Mouse (Mus musculus): ENCODE measurements around the gene Tuba3b.

The Tuba3b gene

DNA sequence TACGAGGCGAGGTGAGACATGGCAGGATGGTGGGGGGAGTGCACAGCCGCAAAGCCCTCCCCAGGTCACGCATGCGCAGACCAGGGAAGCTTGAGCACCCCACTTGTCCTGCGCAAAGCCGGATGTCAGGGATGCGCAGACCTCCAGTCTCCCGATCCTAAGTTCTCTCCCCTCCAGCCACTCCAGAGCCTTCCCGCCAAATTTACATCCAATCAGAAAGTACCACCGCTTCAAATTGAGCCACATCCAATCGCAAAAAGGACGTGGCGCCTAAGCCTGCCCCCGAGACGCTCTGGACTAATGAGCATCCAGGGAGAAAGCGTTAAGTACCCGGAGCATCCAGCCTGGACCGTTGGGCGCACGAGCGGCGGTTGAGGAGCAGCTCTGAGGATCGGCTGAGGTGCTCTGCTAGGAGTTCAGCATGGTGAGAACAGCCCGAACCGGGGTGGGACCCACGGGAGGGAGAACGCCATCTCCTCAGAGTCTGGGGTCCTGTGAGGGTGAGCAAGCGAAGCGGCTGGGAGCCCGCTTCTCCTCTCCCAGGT lies at the start of gene Tuba3b:
Gene Tuba3b, plus strand, starts transcription at position 92 of the 545 bp plus-strand sequence.
- Histone ChIP-seq H3K4me3 (replicated peaks; ENCODE audit: low read length) (no peak within 1 kb of the TSS), H3K27me3 (ENCODE audit: insufficient read depth, low read length) (peaks cover 49% of the 10 kb centered on the region), H3K9me3 (ENCODE audit: low read length) (peaks cover 12% of the 10 kb centered on the region), H3K36me3 (ENCODE audit: insufficient read depth, low read length) (no peaks in the 10 kb centered on the region), H3K4me1 (replicated peaks; ENCODE audit: low read depth, low read length) (no peaks in the 10 kb centered on the region; the same call in 1 of the 2 replicates)
- TF ChIP-seq NANOG (IDR thresholded peaks at IDR 0.05; ENCODE audit: borderline replicate concordance, low read length) (no peak), CTCF (conservative IDR thresholded peaks at IDR 0.05; ENCODE audit: low read length) (no peak), POU5F1 (IDR thresholded peaks at IDR 0.05; ENCODE audit: borderline replicate concordance, low read length) (no peak)

DNA sequence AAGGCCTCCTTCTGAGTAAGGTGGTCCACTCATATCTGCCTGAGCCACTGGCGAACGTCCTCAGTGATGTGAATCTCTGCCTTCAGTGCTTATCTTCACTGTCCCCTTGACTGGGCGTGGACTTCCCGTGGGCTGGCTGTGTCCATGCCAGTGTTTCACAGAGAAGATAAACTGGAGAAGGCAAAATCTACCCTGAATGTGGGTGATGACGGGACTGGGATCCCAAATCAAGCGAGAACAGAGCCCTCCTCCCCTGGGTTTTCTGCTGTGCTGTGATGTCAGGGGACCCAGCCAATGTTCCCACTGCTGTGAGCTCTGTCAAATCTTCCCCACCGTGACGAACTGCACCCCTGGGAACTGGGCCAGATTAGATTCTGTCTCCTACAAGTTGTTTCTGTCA lies 48.3 kb upstream of the Tuba3b start:
- no peak overlapping the region for H3K4me3 ChIP-seq (replicated peaks; ENCODE audit: low read length)
- H3K9me3 ChIP-seq (ENCODE audit: low read length), result no peaks in the 10 kb centered on the region
- no peaks in the 10 kb centered on the region for H3K4me1 ChIP-seq (replicated peaks; ENCODE audit: low read depth, low read length)
- TF ChIP-seq CTCF (conservative IDR thresholded peaks at IDR 0.05; ENCODE audit: low read length), result no peak
- no peak for TF ChIP-seq NANOG (IDR thresholded peaks at IDR 0.05; ENCODE audit: borderline replicate concordance, low read length)
- TF ChIP-seq POU5F1 (IDR thresholded peaks at IDR 0.05; ENCODE audit: borderline replicate concordance, low read length), result no peak
- H3K27me3 ChIP-seq (ENCODE audit: insufficient read depth, low read length), result no peaks in the 10 kb centered on the region
- H3K36me3 ChIP-seq (ENCODE audit: insufficient read depth, low read length), result no peaks in the 10 kb centered on the region

DNA sequence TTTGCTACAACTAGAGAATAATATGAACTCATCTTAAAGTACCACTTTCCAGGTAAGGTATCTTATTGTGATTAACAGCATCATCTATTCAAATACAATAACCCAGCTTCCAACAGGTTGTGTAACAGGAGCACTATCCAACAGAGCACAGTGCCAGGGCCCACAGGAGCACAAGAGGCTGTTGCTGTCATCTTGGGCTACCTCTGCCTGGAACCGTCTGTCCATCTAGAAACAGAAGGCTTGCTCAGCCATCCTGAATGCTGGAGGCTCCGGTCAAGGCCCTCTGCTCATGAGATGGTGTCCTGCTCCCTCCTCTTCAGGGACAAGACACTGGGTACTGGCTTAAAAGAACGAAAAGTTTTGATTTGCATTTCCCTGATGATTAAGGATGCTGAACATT lies 47.7 kb upstream of the Tuba3b start:
- Histone ChIP-seq H3K9me3 (ENCODE audit: low read length) (no peaks in the 10 kb centered on the region), H3K27me3 (ENCODE audit: insufficient read depth, low read length) (no peaks in the 10 kb centered on the region), H3K4me1 (replicated peaks; ENCODE audit: low read depth, low read length) (no peaks in the 10 kb centered on the region), H3K4me3 (replicated peaks; ENCODE audit: low read length) (no peak overlapping the region), H3K36me3 (ENCODE audit: insufficient read depth, low read length) (no peaks in the 10 kb centered on the region)
- TF ChIP-seq POU5F1 (IDR thresholded peaks at IDR 0.05; ENCODE audit: borderline replicate concordance, low read length), result no peak
- TF ChIP-seq CTCF (conservative IDR thresholded peaks at IDR 0.05; ENCODE audit: low read length), result no peak
- TF ChIP-seq NANOG (IDR thresholded peaks at IDR 0.05; ENCODE audit: borderline replicate concordance, low read length), result no peak

DNA sequence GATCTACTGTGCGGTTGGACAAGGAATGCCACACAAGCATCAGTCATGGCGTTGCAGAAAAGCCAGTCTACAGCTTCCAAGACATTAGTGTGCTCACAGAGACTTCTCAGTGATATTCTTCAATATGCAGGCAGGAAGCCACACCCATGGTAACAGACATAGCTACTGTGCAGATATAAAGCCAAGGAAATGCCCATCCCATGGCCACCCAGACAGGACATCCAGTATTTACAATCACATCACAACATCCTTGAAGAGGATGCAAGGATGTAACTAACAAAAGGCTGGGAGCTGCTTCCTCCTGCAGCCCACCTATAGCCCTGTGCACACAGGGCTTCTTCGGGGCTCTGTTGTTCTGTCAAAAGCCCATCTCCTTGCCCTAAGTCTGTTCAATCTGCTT lies 46.9 kb upstream of the Tuba3b start:
- Histone ChIP-seq H3K9me3 (ENCODE audit: low read length) (no peaks in the 10 kb centered on the region), H3K4me3 (replicated peaks; ENCODE audit: low read length) (no peak overlapping the region), H3K4me1 (replicated peaks; ENCODE audit: low read depth, low read length) (no peaks in the 10 kb centered on the region), H3K27me3 (ENCODE audit: insufficient read depth, low read length) (no peaks in the 10 kb centered on the region), H3K36me3 (ENCODE audit: insufficient read depth, low read length) (no peaks in the 10 kb centered on the region)
- no peak for TF ChIP-seq NANOG (IDR thresholded peaks at IDR 0.05; ENCODE audit: borderline replicate concordance, low read length)
- no peak for TF ChIP-seq CTCF (conservative IDR thresholded peaks at IDR 0.05; ENCODE audit: low read length)
- no peak for TF ChIP-seq POU5F1 (IDR thresholded peaks at IDR 0.05; ENCODE audit: borderline replicate concordance, low read length)

DNA sequence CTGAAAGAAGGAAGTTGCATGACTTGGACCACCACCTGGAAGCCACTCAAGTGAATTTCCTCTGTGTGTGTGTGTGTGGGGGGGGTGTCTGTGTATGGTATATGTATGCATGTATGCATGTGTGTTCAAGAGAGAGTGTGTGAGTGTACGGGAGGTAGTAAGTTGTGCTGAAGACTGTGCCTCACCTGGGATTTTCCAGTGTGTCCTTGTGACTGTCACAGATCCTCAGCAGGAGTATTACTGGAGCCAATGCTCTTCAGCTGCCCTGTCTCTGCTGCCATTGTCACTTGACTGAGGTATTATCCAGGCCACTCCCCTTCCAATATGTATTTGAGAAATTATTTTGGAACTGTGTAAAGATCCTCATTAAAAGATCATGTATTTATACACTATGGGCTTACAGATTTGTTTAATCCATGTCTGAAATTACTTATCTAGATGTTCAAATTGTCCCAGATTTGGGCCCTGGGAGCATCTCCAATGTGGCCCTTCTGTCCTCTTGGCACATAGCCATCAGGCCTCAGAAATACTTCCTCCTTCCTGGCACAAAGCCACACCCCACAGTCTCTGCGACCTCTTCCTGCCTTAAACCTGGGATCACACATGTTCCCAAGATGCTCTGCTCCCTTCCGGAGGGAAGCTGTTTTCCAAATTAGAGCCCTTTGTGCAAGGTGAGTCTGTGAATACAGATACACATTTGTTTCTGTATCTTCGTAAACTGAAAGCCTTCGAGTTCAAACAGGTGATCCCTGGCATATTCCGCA lies 42.1 kb upstream of the Tuba3b start:
- no peak overlapping the region for H3K4me3 ChIP-seq (replicated peaks; ENCODE audit: low read length)
- H3K27me3 ChIP-seq (ENCODE audit: insufficient read depth, low read length), result no peaks in the 10 kb centered on the region; the same call in 1 of the 2 replicates
- no peaks in the 10 kb centered on the region for H3K4me1 ChIP-seq (replicated peaks; ENCODE audit: low read depth, low read length)
- H3K9me3 ChIP-seq (ENCODE audit: low read length), result no peaks in the 10 kb centered on the region
- TF ChIP-seq NANOG (IDR thresholded peaks at IDR 0.05; ENCODE audit: borderline replicate concordance, low read length) (no peak), POU5F1 (IDR thresholded peaks at IDR 0.05; ENCODE audit: borderline replicate concordance, low read length) (no peak), CTCF (conservative IDR thresholded peaks at IDR 0.05; ENCODE audit: low read length) (no peak)
- H3K36me3 ChIP-seq (ENCODE audit: insufficient read depth, low read length), result no peaks in the 10 kb centered on the region

DNA sequence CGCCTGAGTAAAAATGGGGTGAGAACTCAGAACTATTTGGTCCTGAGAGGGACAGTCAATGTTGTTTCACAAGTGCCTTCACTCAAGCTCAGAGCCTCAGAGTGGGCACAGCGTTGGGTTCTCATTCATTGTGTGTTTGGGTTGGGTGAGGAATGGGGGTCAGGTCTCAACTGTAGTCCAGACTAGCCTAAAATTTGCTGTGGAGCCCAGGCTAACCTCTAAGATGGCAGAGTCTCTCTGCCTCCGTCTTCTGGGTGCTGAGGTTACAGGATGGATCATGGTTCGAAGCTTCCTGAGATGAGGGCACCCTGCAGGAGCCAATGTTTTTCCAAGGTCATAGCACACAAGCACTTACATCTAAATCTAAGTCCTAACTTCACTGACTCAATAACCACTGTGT lies 38.8 kb upstream of the Tuba3b start:
- Histone ChIP-seq H3K36me3 (ENCODE audit: insufficient read depth, low read length) (no peaks in the 10 kb centered on the region), H3K9me3 (ENCODE audit: low read length) (no peaks in the 10 kb centered on the region), H3K4me3 (replicated peaks; ENCODE audit: low read length) (no peak overlapping the region), H3K27me3 (ENCODE audit: insufficient read depth, low read length) (peaks cover 3% of the 10 kb centered on the region; the same call in 1 of the 2 replicates), H3K4me1 (replicated peaks; ENCODE audit: low read depth, low read length) (no peaks in the 10 kb centered on the region)
- TF ChIP-seq NANOG (IDR thresholded peaks at IDR 0.05; ENCODE audit: borderline replicate concordance, low read length) (no peak), CTCF (conservative IDR thresholded peaks at IDR 0.05; ENCODE audit: low read length) (no peak), POU5F1 (IDR thresholded peaks at IDR 0.05; ENCODE audit: borderline replicate concordance, low read length) (no peak)

DNA sequence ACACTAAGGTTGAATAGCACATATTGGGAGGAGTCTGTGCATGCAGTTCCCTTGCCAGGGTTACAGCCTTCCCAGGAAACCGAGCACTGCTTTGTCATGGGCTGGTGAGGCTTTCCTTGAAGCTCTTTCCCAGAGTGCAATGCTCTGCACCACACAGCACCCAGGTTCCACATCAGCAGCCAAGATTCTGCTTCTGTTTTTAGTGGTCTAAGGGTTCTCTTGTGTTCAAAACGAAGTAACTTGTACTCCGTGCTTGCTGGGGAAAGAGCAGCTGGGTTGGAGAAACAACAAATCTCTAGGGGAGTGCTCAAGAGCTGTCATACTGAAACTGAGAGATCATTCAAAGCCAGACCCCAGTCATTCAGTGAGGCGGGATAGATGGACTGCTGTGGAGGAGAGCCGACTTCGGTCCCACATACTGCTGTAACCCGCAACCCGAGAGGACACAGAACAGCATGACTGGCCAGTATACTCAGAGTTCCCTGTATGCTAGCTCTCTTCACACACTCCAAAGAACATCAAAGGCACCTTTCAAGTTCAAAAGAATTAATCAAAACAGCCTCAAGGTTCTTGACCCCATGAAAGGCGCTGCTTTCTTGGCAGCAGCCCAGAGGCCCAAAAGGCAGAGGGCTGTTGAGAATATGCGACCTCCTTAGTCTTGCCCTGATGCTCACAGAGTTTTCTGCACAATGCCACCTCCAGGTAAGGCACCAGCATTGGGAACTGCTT lies 36.9 kb upstream of the Tuba3b start:
- H3K36me3 ChIP-seq (ENCODE audit: insufficient read depth, low read length), result no peaks in the 10 kb centered on the region
- H3K27me3 ChIP-seq (ENCODE audit: insufficient read depth, low read length), result peaks cover 3% of the 10 kb centered on the region; the same call in 1 of the 2 replicates
- H3K4me1 ChIP-seq (replicated peaks; ENCODE audit: low read depth, low read length), result no peaks in the 10 kb centered on the region
- TF ChIP-seq NANOG (IDR thresholded peaks at IDR 0.05; ENCODE audit: borderline replicate concordance, low read length) (no peak), POU5F1 (IDR thresholded peaks at IDR 0.05; ENCODE audit: borderline replicate concordance, low read length) (no peak), CTCF (conservative IDR thresholded peaks at IDR 0.05; ENCODE audit: low read length) (no peak)
- H3K4me3 ChIP-seq (replicated peaks; ENCODE audit: low read length), result no peak overlapping the region
- no peaks in the 10 kb centered on the region for H3K9me3 ChIP-seq (ENCODE audit: low read length)

DNA sequence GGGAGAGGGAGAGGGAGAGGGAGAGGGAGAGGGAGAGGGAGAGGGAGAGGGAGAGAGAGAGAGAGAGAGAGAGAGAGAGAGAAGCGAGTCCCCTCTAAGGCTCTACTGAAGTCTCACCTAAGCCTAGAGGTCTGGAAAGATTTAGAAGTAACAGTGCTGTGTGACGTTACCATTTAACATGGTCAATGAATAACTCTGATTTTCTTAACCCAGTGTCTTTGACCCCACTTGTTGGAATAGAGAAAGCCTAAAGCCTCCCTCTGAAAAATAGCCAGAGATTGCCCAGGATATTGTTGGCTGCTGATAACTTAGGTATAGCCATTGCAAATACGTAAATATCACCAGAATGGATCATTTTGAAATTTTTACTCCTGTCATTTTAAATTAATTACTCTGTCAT lies 35.8 kb upstream of the Tuba3b start:
- peaks cover 3% of the 10 kb centered on the region; the same call in 1 of the 2 replicates for H3K27me3 ChIP-seq (ENCODE audit: insufficient read depth, low read length)
- H3K9me3 ChIP-seq (ENCODE audit: low read length), result no peaks in the 10 kb centered on the region
- H3K4me1 ChIP-seq (replicated peaks; ENCODE audit: low read depth, low read length), result no peaks in the 10 kb centered on the region
- no peaks in the 10 kb centered on the region for H3K36me3 ChIP-seq (ENCODE audit: insufficient read depth, low read length)
- TF ChIP-seq CTCF (conservative IDR thresholded peaks at IDR 0.05; ENCODE audit: low read length) (no peak), POU5F1 (IDR thresholded peaks at IDR 0.05; ENCODE audit: borderline replicate concordance, low read length) (no peak), NANOG (IDR thresholded peaks at IDR 0.05; ENCODE audit: borderline replicate concordance, low read length) (no peak)
- no peak overlapping the region for H3K4me3 ChIP-seq (replicated peaks; ENCODE audit: low read length)

Measured in E14TG2a.4 (cell line).